Mouse (Mus musculus): ENCODE results near the gene Tmem26.

- TF ChIP-seq POLR2A (IDR thresholded peaks at IDR 0.05; ENCODE audit: borderline replicate concordance, insufficient read depth, low read length): no peak
- TF ChIP-seq CTCF (IDR thresholded peaks at IDR 0.05; ENCODE audit: borderline replicate concordance, insufficient read depth, low read depth, low read length): no peak
Measured at GRCm38 (mm10) chr10:68812699-68813098, 89.3 kb downstream of the Tmem26 start.
